Mouse (Mus musculus) adrenal gland, postnatal 0 days (tissue): ENCODE results near the gene 4930402H24Rik. TPM values are rescaled to one million over a fixed set of nuclear protein-coding genes. Genes with fewer than 3 reads are reported as not detected.

ENCODE experiments used
- polyA plus RNA-seq: library from polyadenylated mRNA; unstranded; fragments of >200 nt; fragmentation: Nextera tagmentation; extraction: Ambion mirVana; gene quantifications from 2 replicates; pipeline ENCODE4 v1.2.1, GENCODE M21; 2015

Gene 4930402H24Rik
- 16.4 and 17.2 TPM in 2 replicates for polyA plus RNA-seq

DNA sequence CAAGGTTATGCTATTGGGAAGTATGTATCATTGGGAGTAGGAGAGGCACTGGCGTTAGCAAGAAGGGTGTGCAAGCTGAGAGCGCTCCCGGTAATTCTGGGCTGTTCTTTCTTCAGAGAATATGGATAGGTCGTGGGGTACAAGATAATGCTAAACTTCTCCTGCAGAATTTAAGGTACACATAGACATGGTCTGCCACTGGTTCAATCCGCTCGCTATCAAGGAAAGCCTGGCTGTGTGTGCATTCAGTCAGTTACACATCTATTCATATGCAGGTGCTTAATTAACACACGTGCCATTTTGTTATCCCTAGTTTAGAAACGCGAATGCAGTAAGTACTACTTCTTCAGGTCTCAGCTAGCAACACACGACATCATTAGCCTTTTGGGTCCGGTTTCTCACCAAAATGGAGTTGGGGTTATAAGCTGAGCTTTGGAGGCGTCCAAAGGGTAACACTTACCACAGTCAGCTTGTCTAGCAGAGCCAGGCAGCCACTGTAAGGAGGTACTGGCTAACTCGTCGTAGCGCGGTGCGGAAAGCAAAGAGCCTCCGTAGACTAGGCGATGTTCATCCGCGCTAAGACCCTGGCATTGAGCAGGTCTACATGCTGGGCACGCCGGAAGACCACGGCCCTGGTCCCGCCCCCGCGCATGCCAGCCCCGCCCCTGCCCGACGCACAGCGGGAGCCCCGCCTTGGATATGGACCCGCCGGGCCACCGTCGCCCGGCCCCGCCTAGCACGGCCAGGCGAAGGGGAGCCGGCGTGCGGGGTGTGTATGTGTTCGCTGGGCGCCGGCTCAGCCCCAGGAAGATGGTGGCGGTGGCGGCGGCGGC, at the start of gene 4930402H24Rik, which contains the start of gene Atrn:
TSS of gene 4930402H24Rik (minus strand) at position 656 of the 833 bp plus-strand sequence.
TSS of gene Atrn (plus strand) at position 745 of the 833 bp plus-strand sequence.

DNA sequence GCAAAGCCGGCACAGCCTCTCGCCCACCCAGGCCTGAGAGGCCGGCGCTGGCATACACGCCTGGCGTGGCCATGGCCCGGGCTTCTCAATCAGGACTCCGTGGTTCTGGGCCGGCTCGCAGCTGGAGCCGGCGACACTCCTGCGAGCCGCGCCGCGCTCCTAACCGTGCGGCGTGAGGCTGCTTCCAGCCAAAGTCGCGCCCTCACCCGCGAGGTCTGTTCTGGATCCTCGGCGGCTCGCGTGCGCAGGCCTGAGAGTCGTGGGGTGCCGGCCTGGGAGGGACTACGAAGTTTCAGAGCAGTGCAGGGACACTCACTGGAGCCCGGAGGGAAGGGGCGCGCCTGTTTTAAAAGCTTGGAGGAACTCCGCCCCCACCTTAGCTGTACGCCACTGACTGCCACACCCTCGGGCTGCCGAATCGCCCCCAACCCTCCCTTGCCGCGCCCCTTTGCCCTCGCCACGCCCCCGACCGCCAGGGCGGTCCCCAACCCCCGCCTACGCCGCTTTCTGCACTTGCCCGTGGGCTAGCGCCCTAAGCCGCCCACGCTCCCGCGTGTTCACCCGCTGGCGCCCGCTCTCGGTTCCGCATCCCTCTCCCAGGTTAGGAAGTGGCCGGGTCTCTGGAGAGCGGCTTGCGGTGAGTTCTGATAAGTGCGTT, 208.9 kb downstream of the 4930402H24Rik start, which contains the start of gene Slc4a11:
TSS of gene Slc4a11 (minus strand) at position 367 of the 658 bp plus-strand sequence.

DNA sequence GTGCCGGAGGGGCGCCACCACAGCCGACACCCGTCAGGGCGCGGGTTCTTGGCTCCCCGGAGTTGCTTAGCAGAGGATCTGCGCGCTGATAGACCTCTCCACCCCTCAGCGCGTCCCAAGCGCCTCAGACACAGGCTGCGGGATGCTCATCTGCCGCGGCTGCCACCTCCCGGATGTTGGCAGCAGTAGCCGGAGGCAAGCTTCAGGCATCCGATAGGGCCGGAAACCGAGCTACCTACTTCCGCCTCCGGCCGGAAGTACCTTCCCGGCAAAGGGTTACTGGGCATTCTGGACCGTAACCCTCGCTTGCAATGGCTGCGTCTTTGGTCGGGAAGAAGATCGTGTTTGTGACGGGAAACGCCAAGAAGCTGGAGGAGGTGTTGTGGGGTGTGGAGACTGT, 238.6 kb downstream of the 4930402H24Rik start, which contains the start of gene Itpa:
TSS of gene Itpa (plus strand) at position 52 of the 400 bp plus-strand sequence.

DNA sequence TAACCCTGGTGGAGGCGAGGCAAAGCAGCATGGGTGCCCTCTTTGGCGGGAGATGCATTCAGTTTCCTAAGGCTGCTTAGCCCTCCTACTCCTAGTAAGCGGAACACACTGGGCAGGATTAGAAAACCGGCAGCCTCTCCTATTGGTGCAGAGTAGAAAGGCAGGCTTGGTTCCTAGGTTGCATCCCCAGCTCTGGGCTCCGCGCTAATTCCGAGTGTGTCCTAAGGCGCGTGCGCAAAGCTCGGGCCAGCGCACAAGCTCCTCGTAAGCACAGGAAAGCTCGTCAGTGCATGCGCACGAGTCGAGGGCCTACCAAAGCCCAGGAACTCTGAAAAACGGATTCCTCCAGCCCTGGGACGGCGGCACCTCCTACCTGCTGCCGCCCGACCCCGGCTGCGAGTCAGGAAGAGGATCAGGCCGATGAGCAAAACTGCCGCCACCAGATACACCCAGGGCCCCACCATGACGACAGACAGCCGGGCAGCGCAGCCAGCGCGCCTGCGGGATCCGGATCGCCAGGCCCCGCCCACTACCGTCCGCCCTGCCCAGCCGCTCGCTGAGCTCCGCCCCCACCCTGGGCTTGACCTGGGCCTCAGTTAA, 242.0 kb downstream of the 4930402H24Rik start, which contains the start of gene Ddrgk1:
TSS of gene Ddrgk1 (minus strand) at position 558 of the 600 bp plus-strand sequence.

Other genes with a start within 250 kb of the 4930402H24Rik start
- gene Ddrgk1, start 241.7 kb downstream of the 4930402H24Rik start, polyA plus RNA-seq, result 107 and 142 TPM in 2 replicates
- 117 and 163 TPM in 2 replicates for gene Itpa, start 238.8 kb downstream of the 4930402H24Rik start, polyA plus RNA-seq
- 0.47 and 2.6 TPM in 2 replicates for gene Slc4a11, start 208.9 kb downstream of the 4930402H24Rik start, polyA plus RNA-seq
- 4.8 and 5.7 TPM in 2 replicates for gene Atrn, start 89 bp upstream of the 4930402H24Rik start, polyA plus RNA-seq
- 9.1 and 10.3 TPM in 2 replicates for gene Gfra4, start 136.7 kb upstream of the 4930402H24Rik start, polyA plus RNA-seq
- gene Adam33, start 157.4 kb upstream of the 4930402H24Rik start, polyA plus RNA-seq, result 12.5 and 13.5 TPM in 2 replicates
- 1.2 TPM in 2 replicates for gene Siglec1, start 180.4 kb upstream of the 4930402H24Rik start, polyA plus RNA-seq
- 5.6 and 6.3 TPM in 2 replicates for gene Hspa12b, start 220.9 kb upstream of the 4930402H24Rik start, polyA plus RNA-seq
- gene Gm11037, start 227.1 kb upstream of the 4930402H24Rik start, polyA plus RNA-seq, result not detected in 2 replicates